Mouse (Mus musculus) hindbrain, embryonic 16.5 days (tissue): ENCODE measurements around the gene Rpusd2. TPM values are rescaled to one million over a fixed set of nuclear protein-coding genes. Genes with fewer than 3 reads are reported as not detected.

Source experiments
- ATAC-seq: fragments of 200-750 bp; cut with Nextera tagmentation; 2 replicates; pipeline ENCODE4 v1.8.0; 2017; ENCODE audit warnings: moderate TSS enrichment, moderate library complexity
- H3K27ac ChIP-seq: fragments of 300-500 bp; sonication (generic); 2 replicates; pipeline ENCODE4 v1.5.1; 2014; ENCODE audit warnings: low read depth, mild to moderate bottlenecking, control low read depth, low read length, moderate library complexity
- H3K27me3 ChIP-seq: fragments of 300-500 bp; sonication (generic); replicated peaks from 2 replicates; pipeline ENCODE4 v1.6.1; 2014; ENCODE audit warnings: low read length; ENCODE audit not compliant: control insufficient read depth, insufficient read depth
- H3K36me3 ChIP-seq: fragments of 300-500 bp; sonication (generic); 2 replicates; pipeline ENCODE4 v1.6.1; 2014; ENCODE audit warnings: mild to moderate bottlenecking, low read length, moderate library complexity, mixed read lengths; ENCODE audit not compliant: control insufficient read depth, insufficient read depth
- H3K4me1 ChIP-seq: fragments of 300-500 bp; sonication (generic); 2 replicates; pipeline ENCODE4 v1.6.1; 2014; ENCODE audit warnings: low read depth, low read length; ENCODE audit not compliant: control insufficient read depth, insufficient read depth
- H3K4me2 ChIP-seq: fragments of 300-500 bp; sonication (generic); 2 replicates; pipeline ENCODE4 v1.6.1; 2014; ENCODE audit warnings: mild to moderate bottlenecking, low read length, control low read depth, moderate library complexity
- H3K4me3 ChIP-seq: fragments of 300-500 bp; sonication (generic); 2 replicates; pipeline ENCODE4 v1.5.1; 2014; ENCODE audit warnings: mild to moderate bottlenecking, low read length, control low read depth, moderate library complexity
- H3K9ac ChIP-seq: fragments of 300-500 bp; sonication (generic); 2 replicates; pipeline ENCODE4 v1.6.1; 2014; ENCODE audit warnings: low read depth, mild to moderate bottlenecking, control low read depth, low read length, moderate library complexity
- H3K9me3 ChIP-seq: fragments of 300-500 bp; sonication (generic); 2 replicates; pipeline ENCODE4 v1.6.1; 2014; ENCODE audit warnings: mild to moderate bottlenecking, low read length, moderate library complexity; ENCODE audit not compliant: control insufficient read depth
- WGBS: fragments of 180-500 bp; shearing (Covaris S2); extraction: QIAGEN DNeasy Blood & Tissue Kit; methylation state at CpG from one replicate; pipeline ENCODE4 v1.1.7; 2014; 5-methylcytosine and 5-hydroxymethylcytosine counted together
- polyA plus RNA-seq: library from polyadenylated mRNA; unstranded; fragments of >200 nt; fragmentation: Nextera tagmentation; extraction: Ambion mirVana; gene quantifications from 2 replicates; pipeline ENCODE4 v1.2.1, GENCODE M21; 2015

Gene Rpusd2
- 3.7 and 4.1 TPM in 2 replicates for polyA plus RNA-seq

GRCm38 (mm10) chr2:119034656-119035396 is at the start of gene Rpusd2:
Rpusd2 (plus strand) TSS chr2:119034790.
- peak within 1 kb of the TSS; percentile 63 for H3K9ac ChIP-seq
- peaks cover 12% of the 10 kb centered on the region for H3K4me1 ChIP-seq
- H3K4me2 ChIP-seq: peak within 1 kb of the TSS; percentile 67
- WGBS: under 1% methylated on average over 49 of the region's 49 CpGs
- peak within 1 kb of the TSS; percentile 59 for H3K4me3 ChIP-seq
- H3K27ac ChIP-seq: peak within 1 kb of the TSS; percentile 70
- peaks cover 10% of the 10 kb centered on the region for H3K36me3 ChIP-seq
- H3K9me3 ChIP-seq: no peaks in the 10 kb centered on the region
- ATAC-seq: peak; percentile 97
- no peaks in the 10 kb centered on the region for H3K27me3 ChIP-seq

- peaks cover 14% of the 10 kb centered on the region for H3K4me1 ChIP-seq
- no peak overlapping the region for H3K4me3 ChIP-seq
- H3K9ac ChIP-seq: no peak overlapping the region
- peak; percentile 48 for ATAC-seq
- 47% methylated on average over 5 of the region's 5 CpGs for WGBS
- no peaks in the 10 kb centered on the region for H3K9me3 ChIP-seq
- no peak overlapping the region for H3K4me2 ChIP-seq
- H3K27me3 ChIP-seq: peaks cover 2% of the 10 kb centered on the region; the same call in 1 of the 2 replicates
- H3K27ac ChIP-seq: peak overlapping the region; percentile 23; the same call in 1 of the 2 replicates
- no peaks in the 10 kb centered on the region for H3K36me3 ChIP-seq
These were observed 39.1 kb upstream of the Rpusd2 start for GRCm38 (mm10) chr2:118995490-118995889.

GRCm38 (mm10) chr2:118995919-118996797 is 38.4 kb upstream of the Rpusd2 start:
- Histone ChIP-seq H3K9ac (peak overlapping the region; percentile 41; the same call in 1 of the 2 replicates), H3K36me3 (no peaks in the 10 kb centered on the region), H3K4me2 (peak overlapping the region; percentile 17; the same call in 1 of the 2 replicates), H3K4me1 (peaks cover 14% of the 10 kb centered on the region), H3K27ac (no peak overlapping the region), H3K9me3 (no peaks in the 10 kb centered on the region), H3K27me3 (peaks cover 2% of the 10 kb centered on the region; the same call in 1 of the 2 replicates), H3K4me3 (no peak overlapping the region)
- peak; percentile 88 for ATAC-seq
- WGBS: 25% methylated on average over 16 of the region's 16 CpGs

GRCm38 (mm10) chr2:118996798-118997105 is 37.8 kb upstream of the Rpusd2 start:
- Histone ChIP-seq H3K9me3 (no peaks in the 10 kb centered on the region), H3K9ac (no peak overlapping the region), H3K27me3 (peaks cover 2% of the 10 kb centered on the region; the same call in 1 of the 2 replicates), H3K4me3 (no peak overlapping the region), H3K4me1 (peaks cover 14% of the 10 kb centered on the region), H3K4me2 (no peak overlapping the region), H3K27ac (no peak overlapping the region), H3K36me3 (no peaks in the 10 kb centered on the region)
- peak; percentile 38 for ATAC-seq
- 10% methylated on average over 1 of the region's 1 CpGs for WGBS

GRCm38 (mm10) chr2:118998115-118998866 is 36.3 kb upstream of the Rpusd2 start:
- Histone ChIP-seq H3K4me2 (no peak overlapping the region), H3K9ac (no peak overlapping the region), H3K27ac (no peak overlapping the region), H3K4me3 (no peak overlapping the region), H3K27me3 (no peaks in the 10 kb centered on the region), H3K9me3 (no peaks in the 10 kb centered on the region), H3K4me1 (peaks cover 14% of the 10 kb centered on the region), H3K36me3 (no peaks in the 10 kb centered on the region)
- no peak for ATAC-seq
- 81% methylated on average over 6 of the region's 6 CpGs for WGBS

GRCm38 (mm10) chr2:118999025-118999639 is 35.5 kb upstream of the Rpusd2 start:
- H3K36me3 ChIP-seq: no peaks in the 10 kb centered on the region
- no peak overlapping the region for H3K4me2 ChIP-seq
- WGBS: 42% methylated on average over 3 of the region's 3 CpGs
- H3K27ac ChIP-seq: no peak overlapping the region
- peaks cover 14% of the 10 kb centered on the region for H3K4me1 ChIP-seq
- no peak for ATAC-seq
- no peak overlapping the region for H3K9ac ChIP-seq
- H3K9me3 ChIP-seq: no peaks in the 10 kb centered on the region
- H3K27me3 ChIP-seq: no peaks in the 10 kb centered on the region
- no peak overlapping the region for H3K4me3 ChIP-seq

- 89% methylated on average over 7 of the region's 7 CpGs for WGBS
- Histone ChIP-seq H3K9ac (no peak overlapping the region), H3K27ac (no peak overlapping the region), H3K4me2 (no peak overlapping the region), H3K27me3 (no peaks in the 10 kb centered on the region), H3K4me3 (no peak overlapping the region), H3K9me3 (no peaks in the 10 kb centered on the region), H3K36me3 (no peaks in the 10 kb centered on the region), H3K4me1 (no peaks in the 10 kb centered on the region)
- no peak for ATAC-seq
These were observed 27.7 kb upstream of the Rpusd2 start for GRCm38 (mm10) chr2:119006886-119007285.

- WGBS: 98% methylated on average over 2 of the region's 2 CpGs
These were observed 25.2 kb upstream of the Rpusd2 start for GRCm38 (mm10) chr2:119009376-119009775.

More at GRCm38 (mm10) chr2:119009376-119009775, 25.2 kb upstream of the Rpusd2 start:
- Histone ChIP-seq H3K36me3 (no peaks in the 10 kb centered on the region), H3K9me3 (no peaks in the 10 kb centered on the region), H3K27ac (no peak overlapping the region), H3K4me2 (no peak overlapping the region), H3K4me3 (no peak overlapping the region), H3K9ac (no peak overlapping the region), H3K4me1 (no peaks in the 10 kb centered on the region), H3K27me3 (no peaks in the 10 kb centered on the region)
- ATAC-seq: no peak
